Mouse (Mus musculus) ES-Bruce4 (cell line): ENCODE data around the gene Glb1l. TPM values are rescaled to one million over a fixed set of nuclear protein-coding genes. Genes with fewer than 3 reads are reported as not detected.

Experiments used
- H3K27ac ChIP-seq: 2 replicates; pipeline ENCODE4 v1.5.1; 2012; ENCODE audit warnings: low read length, inconsistent platforms; ENCODE audit not compliant: insufficient read depth
- H3K27me3 ChIP-seq: 2 replicates; pipeline ENCODE4 v1.6.1; 2012; ENCODE audit warnings: mild to moderate bottlenecking, low read length, inconsistent platforms; ENCODE audit not compliant: control insufficient read depth, poor library complexity, insufficient read depth, severe bottlenecking
- H3K36me3 ChIP-seq: 2 replicates; pipeline ENCODE4 v1.6.1; 2012; ENCODE audit warnings: inconsistent platforms, mild to moderate bottlenecking, low read length, moderate library complexity; ENCODE audit not compliant: control insufficient read depth, poor library complexity, insufficient read depth, severe bottlenecking
- H3K4me1 ChIP-seq: one replicate; pipeline ENCODE4 v1.8.1; 2011; ENCODE audit warnings: low read length; ENCODE audit not compliant: control insufficient read depth, insufficient read depth
- H3K4me3 ChIP-seq: 2 replicates; pipeline ENCODE4 v1.5.1; 2011; ENCODE audit warnings: low read depth, mild to moderate bottlenecking, low read length
- H3K9ac ChIP-seq: 2 replicates; pipeline ENCODE4 v1.6.1; 2012; ENCODE audit warnings: low read depth, mild to moderate bottlenecking, inconsistent platforms; ENCODE audit not compliant: poor library complexity, severe bottlenecking
- H3K9me3 ChIP-seq: replicated peaks from 2 replicates; pipeline ENCODE4 v1.6.1; 2012; ENCODE audit warnings: mild to moderate bottlenecking, low read length, inconsistent platforms; ENCODE audit not compliant: control insufficient read depth, poor library complexity, insufficient read depth, severe bottlenecking
- CTCF ChIP-seq: IDR thresholded peaks from one replicate; pipeline ENCODE4 v1.8.1; 2011; ENCODE audit warnings: low read depth, low read length
- EP300 ChIP-seq: IDR thresholded peaks from 2 replicates; pipeline ENCODE4 v1.6.1; 2011; ENCODE audit warnings: low read depth, low read length; ENCODE audit not compliant: insufficient read depth
- POLR2A ChIP-seq: IDR thresholded peaks from one replicate; pipeline ENCODE4 v1.8.1; 2011; ENCODE audit warnings: low read length; ENCODE audit not compliant: insufficient read depth
- polyA plus RNA-seq: library from polyadenylated mRNA; stranded (reverse); fragments of >200 nt; gene quantifications from 2 replicates; pipeline ENCODE4 v1.2.4, GENCODE M21; 2011; ENCODE audit warnings: low read depth; ENCODE audit not compliant: missing spikeins, insufficient read depth, insufficient read length

The Glb1l gene
- polyA plus RNA-seq, 1 experiment, result 5.1 TPM

- peak; percentile 89 for TF ChIP-seq POLR2A
- no peak for TF ChIP-seq CTCF
- no peak for TF ChIP-seq EP300
- H3K9me3 ChIP-seq, result no peaks in the 10 kb centered on the region
- H3K9ac ChIP-seq, result peak within 1 kb of the TSS; percentile 54
- 0 out of 2 replicates have a peak, but pooled peaks cover 4% of the 10 kb centered on the region for H3K36me3 ChIP-seq
- peak within 1 kb of the TSS; percentile 86 for H3K27ac ChIP-seq
- H3K4me1 ChIP-seq, result peaks cover 3% of the 10 kb centered on the region
- H3K4me3 ChIP-seq, result peak within 1 kb of the TSS; percentile 97
- H3K27me3 ChIP-seq, result no peaks in the 10 kb centered on the region
Observed at GRCm38 (mm10) chr1:75168472-75169464, 41.8 kb downstream of the Glb1l start, which contains the start of gene Zfand2b. Gene Zfand2b (plus strand): TSS chr1:75168646.

- Histone ChIP-seq H3K4me1 (peaks cover 3% of the 10 kb centered on the region), H3K4me3 (peak overlapping the region; percentile 83), H3K9ac (peak overlapping the region; percentile 54), H3K27me3 (no peaks in the 10 kb centered on the region), H3K27ac (peak overlapping the region; percentile 86), H3K9me3 (no peaks in the 10 kb centered on the region), H3K36me3 (0 out of 2 replicates have a peak, but pooled peaks cover 4% of the 10 kb centered on the region)
- TF ChIP-seq EP300 (no peak), POLR2A (no peak), CTCF (no peak)
Observed at GRCm38 (mm10) chr1:75168093-75168471, 42.5 kb downstream of the Glb1l start.

GRCm38 (mm10) chr1:75160256-75160617 lies 50.4 kb downstream of the Glb1l start:
- no peak for TF ChIP-seq POLR2A
- H3K9me3 ChIP-seq, result no peaks in the 10 kb centered on the region
- no peak overlapping the region for H3K27ac ChIP-seq
- H3K4me1 ChIP-seq, result no peaks in the 10 kb centered on the region
- H3K4me3 ChIP-seq, result no peak overlapping the region
- no peaks in the 10 kb centered on the region for H3K27me3 ChIP-seq
- no peaks in the 10 kb centered on the region for H3K36me3 ChIP-seq
- H3K9ac ChIP-seq, result no peak overlapping the region

GRCm38 (mm10) chr1:75159540-75160255 lies 50.9 kb downstream of the Glb1l start:
- H3K27me3 ChIP-seq, result no peaks in the 10 kb centered on the region
- no peaks in the 10 kb centered on the region for H3K9me3 ChIP-seq
- H3K4me3 ChIP-seq, result no peak overlapping the region
- TF ChIP-seq CTCF, result no peak
- TF ChIP-seq EP300, result no peak
- no peak for TF ChIP-seq POLR2A
- H3K4me1 ChIP-seq, result no peaks in the 10 kb centered on the region
- H3K27ac ChIP-seq, result no peak overlapping the region
- no peak overlapping the region for H3K9ac ChIP-seq
- H3K36me3 ChIP-seq, result no peaks in the 10 kb centered on the region

- TF ChIP-seq EP300 (no peak), CTCF (no peak), POLR2A (no peak)
- Histone ChIP-seq H3K27me3 (no peaks in the 10 kb centered on the region), H3K4me3 (no peak overlapping the region)
Observed at GRCm38 (mm10) chr1:75158990-75159389, 51.6 kb downstream of the Glb1l start.

GRCm38 (mm10) chr1:75155837-75156236 lies 54.8 kb downstream of the Glb1l start:
- no peaks in the 10 kb centered on the region for H3K36me3 ChIP-seq
- H3K4me3 ChIP-seq, result no peak overlapping the region
- H3K9ac ChIP-seq, result no peak overlapping the region
- H3K27ac ChIP-seq, result no peak overlapping the region
- H3K27me3 ChIP-seq, result no peaks in the 10 kb centered on the region
- H3K4me1 ChIP-seq, result no peaks in the 10 kb centered on the region
- no peak for TF ChIP-seq EP300
- no peak for TF ChIP-seq CTCF
- TF ChIP-seq POLR2A, result no peak
- no peaks in the 10 kb centered on the region for H3K9me3 ChIP-seq

More at GRCm38 (mm10) chr1:75158990-75159389, 51.6 kb downstream of the Glb1l start:
- Histone ChIP-seq H3K9me3 (no peaks in the 10 kb centered on the region), H3K27ac (no peak overlapping the region), H3K4me1 (no peaks in the 10 kb centered on the region), H3K9ac (no peak overlapping the region), H3K36me3 (no peaks in the 10 kb centered on the region)
